Mouse (Mus musculus) midbrain, embryonic 10.5 days (tissue): ENCODE measurements at regions not wholly inside any gene's neighbourhood (a gene's known extent, or its start where the extent isn't known, plus 50 kb on each side); places are given as distances from the start of the nearest gene placed in this dataset.

ENCODE experiments used
- DNase-seq: peaks from one replicate; pipeline ENCODE4 v3.0.0-alpha.2; 2017; ENCODE audit warnings: low spot score
- H3K27ac ChIP-seq: fragments of 300-500 bp; sonication (generic); replicated peaks from 2 replicates; pipeline ENCODE4 v1.5.1; 2016; ENCODE audit warnings: mild to moderate bottlenecking
- H3K27me3 ChIP-seq: fragments of 300-500 bp; sonication (generic); 2 replicates; pipeline ENCODE4 v1.6.1; 2016; ENCODE audit warnings: low read depth, mild to moderate bottlenecking; ENCODE audit not compliant: poor library complexity, severe bottlenecking
- H3K36me3 ChIP-seq: fragments of 300-500 bp; sonication (generic); 2 replicates; pipeline ENCODE4 v1.6.1; 2016; ENCODE audit warnings: mild to moderate bottlenecking, moderate library complexity
- H3K4me1 ChIP-seq: fragments of 300-500 bp; sonication (generic); 2 replicates; pipeline ENCODE4 v1.6.1; 2016
- H3K4me3 ChIP-seq: fragments of 300-500 bp; sonication (generic); 2 replicates; pipeline ENCODE4 v1.5.1; 2016; ENCODE audit warnings: mild to moderate bottlenecking, moderate library complexity
- H3K9me3 ChIP-seq: fragments of 300-500 bp; sonication (generic); replicated peaks from 2 replicates; pipeline ENCODE4 v1.6.1; 2016; ENCODE audit warnings: mild to moderate bottlenecking
- WGBS: fragments of 180-500 bp; shearing (Covaris S2); methylation state at CpG from one replicate; pipeline ENCODE4 v1.1.7; 2016; 5-methylcytosine and 5-hydroxymethylcytosine counted together

- WGBS, result 65% methylated on average over 8 of the region's 8 CpGs
- Histone ChIP-seq H3K9me3 (no peaks in the 10 kb centered on the region), H3K4me3 (no peak overlapping the region), H3K27me3 (no peaks in the 10 kb centered on the region), H3K4me1 (peaks cover 14% of the 10 kb centered on the region; the same call in 1 of the 2 replicates), H3K27ac (no peak overlapping the region), H3K36me3 (no peaks in the 10 kb centered on the region)
- no peak for DNase-seq
These were observed 255.4 kb downstream of the Lmo4 start for GRCm38 (mm10) chr3:143949656-143950055.

GRCm38 (mm10) chr3:143949026-143949637 is 255.9 kb downstream of the Lmo4 start:
- Histone ChIP-seq H3K36me3 (no peaks in the 10 kb centered on the region), H3K27me3 (no peaks in the 10 kb centered on the region), H3K9me3 (no peaks in the 10 kb centered on the region), H3K4me3 (no peak overlapping the region), H3K4me1 (peaks cover 14% of the 10 kb centered on the region; the same call in 1 of the 2 replicates), H3K27ac (no peak overlapping the region)
- 84% methylated on average over 11 of the region's 11 CpGs for WGBS
- DNase-seq, result no peak

GRCm38 (mm10) chr3:143947938-143948267 is 257.1 kb downstream of the Lmo4 start:
- 79% methylated on average over 3 of the region's 3 CpGs for WGBS
- H3K9me3 ChIP-seq, result no peaks in the 10 kb centered on the region
- no peaks in the 10 kb centered on the region for H3K36me3 ChIP-seq
- H3K4me1 ChIP-seq, result peaks cover 14% of the 10 kb centered on the region; the same call in 1 of the 2 replicates
- H3K27ac ChIP-seq, result no peak overlapping the region
- DNase-seq, result no peak
- H3K27me3 ChIP-seq, result no peaks in the 10 kb centered on the region
- H3K4me3 ChIP-seq, result no peak overlapping the region

GRCm38 (mm10) chr3:143947079-143947937 is 257.7 kb downstream of the Lmo4 start:
- no peaks in the 10 kb centered on the region for H3K27me3 ChIP-seq
- no peak overlapping the region for H3K27ac ChIP-seq
- H3K36me3 ChIP-seq, result no peaks in the 10 kb centered on the region
- H3K4me3 ChIP-seq, result no peak overlapping the region
- WGBS, result 50% methylated on average over 11 of the region's 11 CpGs
- no peaks in the 10 kb centered on the region for H3K9me3 ChIP-seq
- H3K4me1 ChIP-seq, result peaks cover 14% of the 10 kb centered on the region; the same call in 1 of the 2 replicates
- no peak for DNase-seq

- no peaks in the 10 kb centered on the region for H3K27me3 ChIP-seq
- H3K36me3 ChIP-seq, result no peaks in the 10 kb centered on the region
- DNase-seq, result no peak
- H3K9me3 ChIP-seq, result no peaks in the 10 kb centered on the region
- H3K4me1 ChIP-seq, result no peaks in the 10 kb centered on the region
- H3K27ac ChIP-seq, result no peak overlapping the region
- 87% methylated on average over 3 of the region's 3 CpGs for WGBS
- no peak overlapping the region for H3K4me3 ChIP-seq
These were observed 265.8 kb downstream of the Lmo4 start for GRCm38 (mm10) chr3:143939068-143939709.

GRCm38 (mm10) chr3:143925322-143925721 is 279.7 kb downstream of the Lmo4 start:
- no peak for DNase-seq
- Histone ChIP-seq H3K4me3 (no peak overlapping the region), H3K36me3 (no peaks in the 10 kb centered on the region), H3K27me3 (no peaks in the 10 kb centered on the region), H3K27ac (no peak overlapping the region), H3K4me1 (no peaks in the 10 kb centered on the region), H3K9me3 (no peaks in the 10 kb centered on the region)
- 52% methylated on average over 6 of the region's 6 CpGs for WGBS

- Histone ChIP-seq H3K4me1 (no peaks in the 10 kb centered on the region), H3K9me3 (no peaks in the 10 kb centered on the region), H3K4me3 (no peak overlapping the region), H3K27ac (no peak overlapping the region), H3K36me3 (no peaks in the 10 kb centered on the region), H3K27me3 (no peaks in the 10 kb centered on the region)
- WGBS, result 88% methylated on average over 1 of the region's 1 CpGs
- DNase-seq, result no peak
These were observed 285.3 kb downstream of the Lmo4 start for GRCm38 (mm10) chr3:143919744-143920143.

- Histone ChIP-seq H3K36me3 (no peaks in the 10 kb centered on the region), H3K27ac (no peak overlapping the region), H3K4me1 (no peaks in the 10 kb centered on the region), H3K27me3 (no peaks in the 10 kb centered on the region), H3K9me3 (no peaks in the 10 kb centered on the region), H3K4me3 (no peak overlapping the region)
- 53% methylated on average over 6 of the region's 6 CpGs for WGBS
- no peak for DNase-seq
These were observed 290.4 kb downstream of the Lmo4 start for GRCm38 (mm10) chr3:143914341-143915217.

DNA sequence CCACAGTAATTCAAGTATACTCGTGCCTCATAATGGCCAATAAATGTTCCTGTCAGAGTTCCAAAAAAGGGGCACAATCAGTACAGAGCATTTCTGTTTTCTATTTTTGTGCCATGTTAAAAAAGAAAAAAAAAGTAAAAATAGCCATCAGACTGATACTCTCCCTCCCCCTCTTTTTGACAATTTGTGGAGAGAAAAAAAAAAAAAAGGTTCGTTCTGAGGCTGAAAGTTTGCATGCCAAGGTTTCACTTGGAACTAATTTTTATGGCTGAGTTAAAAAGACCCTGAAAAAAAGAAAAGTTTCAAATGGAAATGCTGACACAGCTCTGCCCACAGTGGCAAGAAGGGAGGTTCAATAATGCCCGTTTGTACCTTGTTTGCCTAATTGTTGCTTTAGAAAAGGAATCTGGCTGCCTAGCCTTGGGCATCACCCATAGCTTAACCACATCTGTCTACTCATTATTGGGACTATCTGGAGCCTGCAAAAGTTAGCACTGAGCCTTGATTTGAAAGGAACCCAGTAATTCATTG is 291.9 kb downstream of the Lmo4 start:
- no peaks in the 10 kb centered on the region for H3K27me3 ChIP-seq
- H3K4me3 ChIP-seq, result no peak overlapping the region
- no peaks in the 10 kb centered on the region for H3K36me3 ChIP-seq
- no peaks in the 10 kb centered on the region for H3K9me3 ChIP-seq
- H3K4me1 ChIP-seq, result no peaks in the 10 kb centered on the region
- no peak for DNase-seq
- H3K27ac ChIP-seq, result no peak overlapping the region
- WGBS, result 81% methylated on average over 3 of the region's 3 CpGs

- Histone ChIP-seq H3K36me3 (no peaks in the 10 kb centered on the region), H3K4me3 (no peak overlapping the region), H3K27ac (no peak overlapping the region), H3K27me3 (no peaks in the 10 kb centered on the region), H3K4me1 (no peaks in the 10 kb centered on the region), H3K9me3 (no peaks in the 10 kb centered on the region)
- DNase-seq, result no peak
- WGBS, result 89% methylated on average over 6 of the region's 6 CpGs
These were observed 292.6 kb downstream of the Lmo4 start for GRCm38 (mm10) chr3:143912433-143912832.

DNA sequence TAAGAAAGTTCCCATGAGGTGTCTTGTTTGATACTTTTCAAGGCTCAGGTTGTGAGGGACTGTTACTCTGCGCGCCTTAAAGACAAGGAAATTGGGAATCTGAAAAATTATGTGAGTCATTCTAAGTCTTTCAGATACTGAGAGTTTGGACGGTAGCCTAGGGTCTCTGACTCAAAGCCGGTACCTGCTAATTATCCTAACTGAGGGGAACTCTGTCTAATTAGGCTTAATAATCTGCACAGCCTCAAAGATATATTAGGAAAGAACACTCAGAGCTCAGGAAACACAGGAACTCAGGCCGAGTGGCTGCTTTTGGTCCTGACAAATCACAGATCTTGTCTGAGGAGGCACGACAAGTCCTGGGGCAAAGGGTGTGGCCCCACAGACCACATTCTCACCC is 295.7 kb downstream of the Lmo4 start:
- Histone ChIP-seq H3K9me3 (no peaks in the 10 kb centered on the region), H3K4me3 (no peak overlapping the region), H3K4me1 (no peaks in the 10 kb centered on the region), H3K36me3 (no peaks in the 10 kb centered on the region), H3K27me3 (no peaks in the 10 kb centered on the region), H3K27ac (no peak overlapping the region)
- 93% methylated on average over 6 of the region's 6 CpGs for WGBS
- no peak for DNase-seq

- H3K27me3 ChIP-seq, result no peaks in the 10 kb centered on the region
- H3K36me3 ChIP-seq, result no peaks in the 10 kb centered on the region
These were observed 301.6 kb downstream of the Lmo4 start for GRCm38 (mm10) chr3:143903421-143903820.

More at GRCm38 (mm10) chr3:143903421-143903820, 301.6 kb downstream of the Lmo4 start:
- WGBS, result 84% methylated on average over 2 of the region's 2 CpGs
- DNase-seq, result no peak
- Histone ChIP-seq H3K4me1 (no peaks in the 10 kb centered on the region), H3K9me3 (no peaks in the 10 kb centered on the region), H3K27ac (no peak overlapping the region), H3K4me3 (no peak overlapping the region)
